Mouse (Mus musculus): ENCODE data around the gene Spats1.
"Not testable (repeated sequence)": the region's sequence is repeated elsewhere in the genome, so short reads cannot be mapped to it uniquely, and the experiment has no call there.

Spats1 gene

GRCm38 (mm10) chr17:45488321-45489254, 13.4 kb upstream of the Spats1 start:
- peak; percentile 86 for DNase-seq

- DNase-seq = peak; percentile 83
These were observed 12.0 kb upstream of the Spats1 start for GRCm38 (mm10) chr17:45487216-45487615.

DNA sequence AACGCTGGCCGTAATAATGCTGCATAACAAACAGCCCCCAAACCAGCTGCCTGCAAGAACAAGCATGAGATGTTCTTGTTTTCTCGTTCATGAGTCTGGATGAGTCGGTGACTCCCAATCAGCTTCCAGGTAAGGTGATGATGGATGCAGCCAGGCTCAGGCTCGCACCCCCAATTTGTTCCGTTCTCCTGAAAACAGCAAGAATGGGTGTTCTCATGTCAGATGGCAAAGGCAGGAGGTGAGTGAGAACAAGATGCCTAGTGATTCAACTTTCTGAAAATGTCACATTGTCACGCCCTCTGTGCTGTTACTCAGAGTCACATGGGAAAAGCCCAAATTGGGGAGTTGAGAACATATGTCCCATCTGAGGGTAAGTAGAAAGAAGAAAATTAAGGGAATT, 10.4 kb upstream of the Spats1 start:
- DNase-seq = no peak

DNA sequence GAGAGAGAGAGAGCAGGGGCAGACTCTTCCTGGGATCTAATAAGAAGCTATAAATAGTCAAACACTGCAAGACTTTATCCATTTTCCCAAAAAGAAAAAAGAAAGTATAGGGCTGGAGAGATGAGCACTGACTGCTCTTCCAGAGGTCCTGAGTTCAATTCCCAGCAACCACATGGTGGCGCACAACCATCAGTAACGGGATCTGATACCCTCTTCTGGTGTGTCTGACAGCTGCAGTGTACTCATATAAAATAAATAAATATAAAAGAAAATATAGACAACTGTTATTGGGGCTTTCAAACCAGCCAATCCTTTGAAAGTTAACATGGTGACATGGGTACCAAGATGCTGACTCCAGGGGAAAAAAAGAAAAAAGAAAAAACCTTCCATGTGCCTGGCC, 5.2 kb upstream of the Spats1 start:
- DNase-seq = peak; percentile 77

- peak; percentile 91 for DNase-seq
These were observed 3.1 kb upstream of the Spats1 start for GRCm38 (mm10) chr17:45478234-45478825.

- DNase-seq = no peak
These were observed 1.1 kb downstream of the Spats1 start for GRCm38 (mm10) chr17:45474146-45474545.

DNA sequence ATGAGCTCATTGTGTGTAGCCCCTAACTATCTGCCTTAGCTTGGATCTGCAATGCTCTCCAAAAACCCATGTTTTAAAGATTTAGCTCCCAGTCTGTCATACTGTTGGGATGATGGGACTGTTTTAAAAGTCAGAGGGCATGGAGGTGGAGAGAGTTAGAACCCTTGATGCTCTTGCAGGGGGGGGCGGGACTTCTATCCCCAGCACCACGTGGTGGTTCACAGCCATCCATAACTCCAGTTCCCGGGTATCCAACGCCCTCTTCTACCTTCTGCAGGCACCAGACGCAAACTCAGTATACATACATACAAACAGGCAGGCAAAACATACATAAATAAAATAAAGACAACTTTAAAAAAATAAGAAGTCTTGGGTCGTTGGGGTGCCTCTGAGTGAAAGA, 1.5 kb downstream of the Spats1 start:
- DNase-seq = no peak

GRCm38 (mm10) chr17:45470726-45471125, 4.5 kb downstream of the Spats1 start:
- DNase-seq = no peak

- no peak for DNase-seq
These were observed 6.9 kb downstream of the Spats1 start for GRCm38 (mm10) chr17:45468302-45468701.

DNA sequence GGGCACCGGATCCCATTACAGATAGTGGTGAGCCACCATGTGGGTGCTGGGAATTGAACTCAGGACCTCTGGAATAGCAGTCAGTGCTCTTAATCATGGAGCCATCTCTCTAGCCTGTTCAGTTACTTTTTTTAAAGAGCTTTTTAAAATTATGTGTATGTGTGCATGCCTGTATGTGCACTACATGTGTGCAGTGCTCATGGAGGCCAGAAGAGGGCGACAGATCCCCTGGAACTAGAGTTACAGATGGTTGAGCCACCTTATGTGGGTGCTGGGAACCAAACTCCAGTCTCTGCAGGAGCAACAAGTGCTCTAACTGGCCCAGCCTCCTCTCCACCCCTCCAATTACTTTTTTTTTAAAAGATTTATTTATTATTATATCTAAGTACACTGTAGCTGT, 8.5 kb downstream of the Spats1 start:
- no peak for DNase-seq

DNA sequence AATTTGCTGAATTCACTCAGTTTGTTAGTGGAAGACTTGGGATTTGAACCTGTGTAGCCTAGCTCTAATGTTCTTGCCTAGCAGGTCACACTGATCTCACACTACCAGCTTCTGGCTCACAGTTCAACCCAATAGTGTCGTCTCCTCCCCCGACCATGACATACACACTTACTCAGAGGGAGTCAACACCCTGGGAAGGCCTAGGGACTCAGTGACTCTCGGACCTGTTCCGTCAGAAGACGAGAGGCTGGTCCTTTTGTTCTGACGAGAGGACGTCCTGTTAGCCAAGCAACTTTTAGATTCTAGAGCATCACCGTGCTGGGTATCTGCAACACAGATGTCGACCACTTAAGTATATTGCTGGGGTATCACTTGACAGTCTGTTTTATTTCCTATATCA, 11.0 kb downstream of the Spats1 start:
- DNase-seq = no peak

- no peak for DNase-seq
These were observed 12.7 kb downstream of the Spats1 start for GRCm38 (mm10) chr17:45462506-45462905.

DNA sequence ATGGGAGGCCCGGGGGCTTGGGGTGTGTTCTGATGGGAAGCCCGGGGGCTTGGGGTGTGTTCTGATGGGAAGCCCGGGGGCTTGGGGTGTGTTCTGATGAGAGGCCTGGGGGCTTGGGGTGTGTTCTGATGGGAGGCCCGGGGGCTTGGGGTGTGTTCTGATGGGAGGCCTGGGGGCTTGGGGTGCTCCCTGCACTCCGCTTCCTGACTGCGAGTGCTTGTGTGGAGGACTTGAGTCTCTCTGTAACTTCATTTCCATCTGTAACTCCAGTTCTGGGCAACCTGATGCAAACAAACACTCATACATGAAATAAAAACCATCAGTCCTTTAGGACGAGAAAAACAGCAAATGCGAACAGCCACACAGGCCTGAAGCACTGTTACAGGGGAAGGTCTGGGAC, 16.2 kb downstream of the Spats1 start:
- DNase-seq = no peak

DNA sequence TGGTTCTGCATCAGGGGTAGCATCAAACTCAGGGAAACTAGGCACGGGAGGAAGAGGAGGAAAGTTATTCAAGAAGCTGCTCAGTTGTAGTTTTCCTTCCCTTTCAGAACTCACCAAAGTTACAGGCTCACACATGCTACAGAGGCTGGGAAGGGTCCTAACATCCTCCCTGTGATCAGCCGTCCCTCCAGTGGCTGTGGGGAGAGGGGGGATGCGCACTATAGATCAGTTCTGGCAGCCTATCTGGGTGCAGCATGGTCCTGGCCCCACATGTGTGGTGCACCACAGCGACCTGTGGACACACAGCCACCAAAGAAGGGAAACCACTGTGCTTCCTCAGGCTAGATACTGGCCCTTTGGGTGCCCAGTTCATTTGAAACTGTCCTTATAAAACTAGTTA, 16.7 kb downstream of the Spats1 start:
- no peak for DNase-seq

DNA sequence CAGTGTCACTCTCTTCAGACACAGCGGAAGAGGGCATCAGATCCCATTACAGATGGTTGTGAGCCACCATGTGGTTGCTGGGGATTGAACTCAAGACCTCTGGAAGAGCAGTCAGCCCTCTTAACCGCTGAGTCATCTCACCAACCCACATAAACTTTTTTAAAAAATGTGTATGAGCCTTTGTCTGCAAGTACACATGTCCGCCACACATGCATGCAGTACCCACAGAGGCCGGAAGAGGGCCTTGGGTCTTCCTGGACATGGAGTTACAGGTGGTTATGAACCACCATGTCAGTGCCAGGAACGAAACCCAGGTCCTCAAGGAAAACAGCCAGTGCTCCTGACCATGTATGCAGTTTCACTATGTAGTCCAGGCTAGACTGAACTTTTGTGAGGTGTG, 17.7 kb downstream of the Spats1 start:
- no peak for DNase-seq

- DNase-seq = no peak
These were observed 18.7 kb downstream of the Spats1 start for GRCm38 (mm10) chr17:45456260-45457152.

GRCm38 (mm10) chr17:45455783-45456182, 19.4 kb downstream of the Spats1 start:
- DNase-seq = not testable (repeated sequence)

DNA sequence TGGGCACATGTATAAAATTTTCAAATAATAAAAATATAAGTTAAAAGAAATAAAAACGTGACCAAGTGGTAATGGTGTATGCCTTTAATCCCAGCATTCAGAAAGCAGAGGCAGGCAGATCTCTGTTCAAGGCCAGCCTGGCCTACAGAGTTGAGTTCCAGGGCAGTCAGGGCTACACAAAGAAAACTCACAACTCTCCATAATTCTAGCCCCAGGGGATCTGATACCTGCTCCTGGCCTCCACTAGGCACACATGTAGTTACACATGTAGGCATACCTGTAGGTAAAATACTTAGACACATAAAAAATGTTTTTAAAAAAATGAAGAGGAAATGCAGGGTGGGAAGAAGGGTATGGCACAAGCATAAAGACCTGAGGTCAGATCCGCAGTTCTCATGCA, 20.4 kb downstream of the Spats1 start:
- DNase-seq = no peak

GRCm38 (mm10) chr17:45452271-45452670, 22.9 kb downstream of the Spats1 start:
- DNase-seq = no peak

GRCm38 (mm10) chr17:45450153-45450552, 25.1 kb downstream of the Spats1 start:
- DNase-seq = no peak

GRCm38 (mm10) chr17:45449586-45449985, 25.6 kb downstream of the Spats1 start:
- no peak for DNase-seq

- DNase-seq = no peak
These were observed 28.2 kb downstream of the Spats1 start for GRCm38 (mm10) chr17:45447063-45447462.

DNA sequence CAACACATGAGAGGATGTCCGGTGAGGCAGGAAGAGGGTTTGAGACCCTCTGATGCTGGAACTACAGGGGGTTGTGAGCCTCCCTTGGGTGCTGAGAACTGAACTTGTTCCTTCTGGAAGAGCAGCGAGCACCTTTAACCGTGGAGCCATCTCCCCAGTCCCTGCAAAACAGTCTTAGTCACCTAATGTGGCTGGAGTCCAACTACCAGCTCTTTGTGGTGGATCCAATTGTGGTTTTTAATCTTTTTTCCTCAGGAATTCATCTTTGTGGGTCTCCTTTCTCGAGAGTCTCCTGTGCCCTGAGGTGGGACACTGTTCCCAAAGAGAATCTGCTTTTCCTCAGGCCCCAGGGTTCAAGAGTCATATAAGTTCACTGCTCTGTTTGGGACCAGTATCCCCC, 29.3 kb downstream of the Spats1 start:
- DNase-seq = no peak

GRCm38 (mm10) chr17:45434262-45434590, 41.0 kb downstream of the Spats1 start:
- no peak for DNase-seq
